Mouse (Mus musculus) spleen, postnatal 36 days (tissue): Measurements from ENCODE around the gene Vmn1r61.

Experiments used
- DNase-seq, 2 experiments: peaks; one replicate each; pipeline ENCODE4 v3.0.0; 2022; ENCODE audit warnings: low spot score in 2 of 2, mixed read lengths in 1 of 2

Vmn1r61 gene

DNA sequence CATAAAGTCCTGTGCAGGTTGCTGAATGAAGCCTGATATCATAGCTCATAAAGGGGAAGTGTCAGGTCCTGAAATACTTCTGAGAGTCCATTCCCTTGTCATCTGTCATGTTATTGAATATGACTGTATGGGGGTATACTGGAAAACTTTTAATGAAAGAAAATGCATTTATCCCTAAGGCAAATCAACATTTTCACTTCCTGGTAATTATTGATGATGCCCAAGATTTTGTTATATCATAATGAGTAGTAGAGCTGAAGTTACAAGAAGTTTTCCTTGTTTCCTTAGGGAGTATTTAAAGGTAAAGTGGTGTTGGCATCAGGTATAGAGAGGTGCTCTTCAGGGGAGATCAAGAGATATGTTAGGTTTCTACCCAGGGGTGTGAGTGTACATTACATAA, at the start of gene Vmn1r61:
Gene Vmn1r61 (minus strand): TSS at position 101 of the 400 bp plus-strand sequence.
- DNase-seq, result no peak
